Mouse (Mus musculus) lung, postnatal 0 days (tissue): ENCODE results near the gene Olfr690.

ENCODE experiments used
- CTCF ChIP-seq: IDR thresholded peaks from 2 replicates; pipeline ENCODE4 v1.5.1; 2016; ENCODE audit warnings: antibody characterized with exemption, mild to moderate bottlenecking
- EP300 ChIP-seq: IDR thresholded peaks from 2 replicates; pipeline ENCODE4 v1.6.1; 2016; ENCODE audit warnings: antibody characterized with exemption, mild to moderate bottlenecking, control low read depth

- TF ChIP-seq CTCF, result no peak
- no peak for TF ChIP-seq EP300
These were observed 8.8 kb upstream of the Olfr690 start for GRCm38 (mm10) chr7:105342752-105343151.
